Mouse (Mus musculus) right cerebral cortex, adult 2 months (tissue): ENCODE measurements around the gene Olfr1282.

ENCODE experiments used
- DNase-seq, 2 experiments: peaks; one replicate each; pipeline ENCODE4 v3.0.0; 2021 to 2022; ENCODE audit warnings: low spot score in 2 of 2

Olfr1282 gene

GRCm38 (mm10) chr2:111335976-111336375, at the start of gene Olfr1282:
Olfr1282 (minus strand) TSS chr2:111336076.
- DNase-seq, result no peak

- DNase-seq, result no peak
Measured at GRCm38 (mm10) chr2:111375222-111375621, 39.3 kb upstream of the Olfr1282 start, which contains the start of gene Olfr1284. Olfr1284 (plus strand) TSS chr2:111375522.

- no peak for DNase-seq
Measured at GRCm38 (mm10) chr2:111366490-111366889, 30.6 kb upstream of the Olfr1282 start, which contains the start of gene Olfr1283. Olfr1283 (plus strand) TSS chr2:111366790.

GRCm38 (mm10) chr2:111333721-111334120, 2.2 kb downstream of the Olfr1282 start:
- peak in 1 of 2 experiments; percentile 1 for DNase-seq

GRCm38 (mm10) chr2:111326220-111326619, 9.7 kb downstream of the Olfr1282 start, which contains the start of gene Olfr1281:
Olfr1281 (plus strand) TSS chr2:111326520.
- DNase-seq, result no peak

GRCm38 (mm10) chr2:111313717-111314116, 22.2 kb downstream of the Olfr1282 start, which contains the start of gene Olfr1280:
Olfr1280 (plus strand) TSS chr2:111314017.
- DNase-seq, result no peak

- no peak for DNase-seq
Measured at GRCm38 (mm10) chr2:111300374-111300773, 35.5 kb downstream of the Olfr1282 start, which contains the start of gene Olfr1279. Olfr1279 (plus strand) TSS chr2:111300635.

GRCm38 (mm10) chr2:111298541-111298940, 37.3 kb downstream of the Olfr1282 start:
- DNase-seq, result no peak

GRCm38 (mm10) chr2:111289836-111290235, 46.0 kb downstream of the Olfr1282 start, which contains the start of gene Olfr1278:
Olfr1278 (plus strand) TSS chr2:111290136.
- DNase-seq, result no peak
